Mouse (Mus musculus) R1 (cell line): ENCODE measurements around the gene Neurl3.

Experiments used
- DNase-seq: peaks from one replicate; pipeline ENCODE4 v3.0.0-alpha.2; 2018; ENCODE audit warnings: low read depth, low spot score

Gene Neurl3

GRCm38 (mm10) chr1:36274455-36274854 is at the start of gene Neurl3:
Gene Neurl3 (minus strand): TSS chr1:36274679.
- no peak for DNase-seq

- DNase-seq: peak; percentile 83
Measured at GRCm38 (mm10) chr1:36323746-36324448, 49.4 kb upstream of the Neurl3 start.

- DNase-seq: no peak
Measured at GRCm38 (mm10) chr1:36323076-36323475, 48.6 kb upstream of the Neurl3 start.

- DNase-seq: peak; percentile 61
Measured at GRCm38 (mm10) chr1:36321829-36322573, 47.5 kb upstream of the Neurl3 start.

- no peak for DNase-seq
Measured at GRCm38 (mm10) chr1:36321164-36321563, 46.7 kb upstream of the Neurl3 start.

- DNase-seq: peak; percentile 33
Measured at GRCm38 (mm10) chr1:36315776-36316100, 41.3 kb upstream of the Neurl3 start.

GRCm38 (mm10) chr1:36314959-36315775 is 40.7 kb upstream of the Neurl3 start:
- peak; percentile 98 for DNase-seq

- no peak for DNase-seq
Measured at GRCm38 (mm10) chr1:36309498-36309901, 35.0 kb upstream of the Neurl3 start.

GRCm38 (mm10) chr1:36308966-36309475 is 34.5 kb upstream of the Neurl3 start:
- no peak for DNase-seq

GRCm38 (mm10) chr1:36308451-36308901 is 34.0 kb upstream of the Neurl3 start:
- DNase-seq: peak; percentile 46

GRCm38 (mm10) chr1:36307495-36308280 is 33.2 kb upstream of the Neurl3 start, which contains the start of gene Arid5a:
Gene Arid5a (plus strand): TSS chr1:36307733.
- peak; percentile 95 for DNase-seq

GRCm38 (mm10) chr1:36307121-36307494 is 32.6 kb upstream of the Neurl3 start:
- no peak for DNase-seq

- DNase-seq: no peak
Measured at GRCm38 (mm10) chr1:36306120-36306519, 31.6 kb upstream of the Neurl3 start.

- DNase-seq: no peak
Measured at GRCm38 (mm10) chr1:36304764-36305163, 30.3 kb upstream of the Neurl3 start.

GRCm38 (mm10) chr1:36303381-36304320 is 29.2 kb upstream of the Neurl3 start:
- peak; percentile 67 for DNase-seq

- DNase-seq: no peak
Measured at GRCm38 (mm10) chr1:36302957-36303356, 28.5 kb upstream of the Neurl3 start.

GRCm38 (mm10) chr1:36302273-36302672 is 27.8 kb upstream of the Neurl3 start:
- no peak for DNase-seq

- no peak for DNase-seq
Measured at GRCm38 (mm10) chr1:36300486-36300885, 26.0 kb upstream of the Neurl3 start.

- DNase-seq: no peak
Measured at GRCm38 (mm10) chr1:36299676-36300075, 25.2 kb upstream of the Neurl3 start.

GRCm38 (mm10) chr1:36299126-36299525 is 24.6 kb upstream of the Neurl3 start:
- DNase-seq: no peak
